Mouse (Mus musculus) embryonic facial prominence, embryonic 12.5 days (tissue): ENCODE data around the gene Rap1gap2. TPM values are rescaled to one million over a fixed set of nuclear protein-coding genes. Genes with fewer than 3 reads are reported as not detected.

ENCODE experiments used
- ATAC-seq: fragments of 200-750 bp; cut with Nextera tagmentation; 2 replicates; pipeline ENCODE4 v1.8.0; 2017; ENCODE audit not compliant: insufficient number of reproducible peaks, insufficient read depth, low FRiP score, low TSS enrichment
- H3K27ac ChIP-seq: fragments of 300-500 bp; sonication (generic); 2 replicates; pipeline ENCODE4 v1.5.1; 2016; ENCODE audit warnings: mild to moderate bottlenecking
- H3K27me3 ChIP-seq: fragments of 300-500 bp; sonication (generic); 2 replicates; pipeline ENCODE4 v1.6.1; 2016; ENCODE audit warnings: mild to moderate bottlenecking, moderate library complexity
- H3K36me3 ChIP-seq: fragments of 300-500 bp; sonication (generic); 2 replicates; pipeline ENCODE4 v1.6.1; 2016; ENCODE audit warnings: mild to moderate bottlenecking
- H3K4me1 ChIP-seq: fragments of 300-500 bp; sonication (generic); 2 replicates; pipeline ENCODE4 v1.6.1; 2016
- H3K4me2 ChIP-seq: fragments of 300-500 bp; sonication (generic); replicated peaks from 2 replicates; pipeline ENCODE4 v1.6.1; 2016; ENCODE audit warnings: mild to moderate bottlenecking, moderate library complexity
- H3K4me3 ChIP-seq: fragments of 300-500 bp; sonication (generic); 2 replicates; pipeline ENCODE4 v1.5.1; 2016; ENCODE audit warnings: mild to moderate bottlenecking
- H3K9ac ChIP-seq: fragments of 300-500 bp; sonication (generic); 2 replicates; pipeline ENCODE4 v1.6.1; 2016; ENCODE audit warnings: mild to moderate bottlenecking, moderate library complexity
- H3K9me3 ChIP-seq: fragments of 300-500 bp; sonication (generic); 2 replicates; pipeline ENCODE4 v1.6.1; 2016; ENCODE audit warnings: mild to moderate bottlenecking, moderate library complexity
- WGBS: fragments of 180-500 bp; shearing (Covaris S2); methylation state at CpG from one replicate; pipeline ENCODE4 v1.1.7; 2016; 5-methylcytosine and 5-hydroxymethylcytosine counted together
- polyA plus RNA-seq: library from polyadenylated mRNA; unstranded; fragments of >200 nt; fragmentation: Nextera tagmentation; extraction: Ambion mirVana; gene quantifications from 2 replicates; pipeline ENCODE4 v1.2.1, GENCODE M21; 2016

Gene Rap1gap2
- polyA plus RNA-seq, 1 experiment from 2014 or later: 3.6 TPM

GRCm38 (mm10) chr11:74439202-74439601 is 171.5 kb downstream of the Rap1gap2 start:
- Histone ChIP-seq H3K9me3 (no peaks in the 10 kb centered on the region), H3K4me3 (no peak overlapping the region), H3K36me3 (no peaks in the 10 kb centered on the region), H3K27me3 (no peaks in the 10 kb centered on the region), H3K4me2 (no peak overlapping the region), H3K4me1 (no peaks in the 10 kb centered on the region), H3K9ac (no peak overlapping the region), H3K27ac (no peak overlapping the region)
- no peak for ATAC-seq
- WGBS: 69% methylated on average over 6 of the region's 6 CpGs

- Histone ChIP-seq H3K4me3 (no peak overlapping the region), H3K27ac (no peak overlapping the region), H3K9ac (no peak overlapping the region), H3K4me2 (no peak overlapping the region), H3K27me3 (no peaks in the 10 kb centered on the region), H3K36me3 (no peaks in the 10 kb centered on the region), H3K4me1 (no peaks in the 10 kb centered on the region), H3K9me3 (no peaks in the 10 kb centered on the region)
- WGBS: 91% methylated on average over 4 of the region's 4 CpGs
- ATAC-seq: no peak
Observed at GRCm38 (mm10) chr11:74438249-74438648, 172.5 kb downstream of the Rap1gap2 start.

- 83% methylated on average over 2 of the region's 2 CpGs for WGBS
- no peaks in the 10 kb centered on the region for H3K9me3 ChIP-seq
- no peak overlapping the region for H3K4me2 ChIP-seq
- no peaks in the 10 kb centered on the region for H3K4me1 ChIP-seq
- H3K9ac ChIP-seq: no peak overlapping the region
- ATAC-seq: no peak
- H3K27ac ChIP-seq: no peak overlapping the region
- H3K27me3 ChIP-seq: no peaks in the 10 kb centered on the region
- H3K36me3 ChIP-seq: no peaks in the 10 kb centered on the region
- no peak overlapping the region for H3K4me3 ChIP-seq
Observed at GRCm38 (mm10) chr11:74435366-74435765, 175.3 kb downstream of the Rap1gap2 start.

DNA sequence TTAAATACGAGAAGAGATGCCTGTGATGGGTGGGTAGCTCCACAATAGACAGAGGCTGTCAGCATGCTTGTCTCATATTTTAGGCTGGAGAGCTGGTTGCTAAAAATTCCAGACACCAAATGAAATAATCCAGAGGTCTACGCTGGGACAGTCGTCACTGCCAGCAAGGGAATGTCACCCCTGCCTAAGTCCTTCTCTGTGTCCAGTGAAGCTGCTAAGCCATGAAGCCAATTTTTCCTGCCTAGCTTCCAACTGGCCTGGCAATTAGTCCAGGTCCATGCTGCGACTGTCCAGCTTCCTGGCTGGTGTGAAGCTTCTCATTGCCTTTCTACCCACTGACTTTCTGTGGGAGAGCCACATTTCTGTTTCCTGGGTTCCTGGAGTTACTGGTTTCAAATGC is 177.7 kb downstream of the Rap1gap2 start:
- no peak for ATAC-seq
- no peaks in the 10 kb centered on the region for H3K9me3 ChIP-seq
- H3K27me3 ChIP-seq: no peaks in the 10 kb centered on the region
- WGBS: 82% methylated on average over 4 of the region's 4 CpGs
- H3K9ac ChIP-seq: no peak overlapping the region
- no peak overlapping the region for H3K27ac ChIP-seq
- H3K36me3 ChIP-seq: no peaks in the 10 kb centered on the region
- no peaks in the 10 kb centered on the region for H3K4me1 ChIP-seq
- no peak overlapping the region for H3K4me3 ChIP-seq
- no peak overlapping the region for H3K4me2 ChIP-seq

DNA sequence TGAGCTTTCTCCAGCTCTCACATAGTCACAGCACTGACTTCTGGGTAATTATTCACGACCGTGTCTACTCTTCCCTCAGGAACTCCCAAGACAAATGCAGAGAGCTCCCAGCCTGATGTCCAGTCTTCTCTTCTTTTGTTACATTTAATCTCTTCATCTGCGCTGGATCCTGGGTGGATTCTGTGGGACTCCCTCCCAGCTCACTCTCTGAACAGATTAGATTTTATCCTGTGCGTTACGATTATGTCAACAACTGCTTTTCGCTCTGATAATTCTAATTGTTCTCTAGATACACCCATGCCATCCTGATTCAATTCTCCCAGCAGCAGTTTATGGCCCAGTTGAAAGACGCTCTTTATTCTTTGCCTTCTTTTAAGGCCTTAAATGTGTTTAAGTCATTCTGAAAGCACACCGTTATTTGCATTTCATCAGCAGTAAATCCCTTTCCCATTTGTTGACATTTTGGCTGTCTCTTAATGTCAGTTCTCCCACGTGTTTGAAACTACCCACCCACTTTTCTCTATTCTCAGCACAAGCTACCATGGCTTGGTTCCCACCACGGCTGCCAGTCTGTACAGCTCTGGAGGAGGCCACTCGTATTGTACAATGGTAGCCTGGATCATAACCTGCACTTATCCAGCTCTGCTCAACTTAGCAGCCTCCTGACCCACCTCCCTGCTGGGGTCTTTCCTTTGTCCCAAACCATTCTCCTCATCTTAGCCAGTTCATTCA is 180.8 kb downstream of the Rap1gap2 start:
- no peaks in the 10 kb centered on the region for H3K36me3 ChIP-seq
- H3K27me3 ChIP-seq: no peaks in the 10 kb centered on the region
- H3K9ac ChIP-seq: no peak overlapping the region
- H3K9me3 ChIP-seq: no peaks in the 10 kb centered on the region
- WGBS: 70% methylated on average over 11 of the region's 11 CpGs
- H3K4me2 ChIP-seq: no peak overlapping the region
- no peak overlapping the region for H3K4me3 ChIP-seq
- ATAC-seq: no peak
- H3K27ac ChIP-seq: no peak overlapping the region
- H3K4me1 ChIP-seq: no peaks in the 10 kb centered on the region

GRCm38 (mm10) chr11:74426306-74426705 is 184.4 kb downstream of the Rap1gap2 start:
- Histone ChIP-seq H3K4me2 (no peak overlapping the region), H3K36me3 (no peaks in the 10 kb centered on the region), H3K9ac (no peak overlapping the region), H3K4me3 (no peak overlapping the region), H3K27me3 (no peaks in the 10 kb centered on the region), H3K27ac (no peak overlapping the region), H3K9me3 (no peaks in the 10 kb centered on the region), H3K4me1 (no peaks in the 10 kb centered on the region)
- ATAC-seq: no peak
- 87% methylated on average over 5 of the region's 5 CpGs for WGBS

DNA sequence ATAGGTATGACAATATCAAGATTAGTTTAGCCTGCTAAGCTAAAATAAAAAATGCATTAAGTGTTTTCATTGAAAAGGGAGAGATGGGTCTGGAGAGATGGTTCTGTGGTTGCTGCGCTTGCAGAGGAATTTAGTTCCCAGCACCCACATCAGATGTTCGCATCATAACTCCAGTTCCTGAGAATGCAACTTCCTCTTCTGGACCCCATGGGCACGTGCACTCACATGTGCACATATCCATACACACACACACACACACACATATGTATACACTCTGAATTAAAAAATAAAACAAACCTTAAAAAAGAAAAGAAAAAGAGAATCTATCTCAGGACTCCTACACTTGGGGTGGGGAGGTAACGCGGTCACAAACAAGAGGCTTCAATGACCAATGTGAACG is 188.7 kb downstream of the Rap1gap2 start:
- H3K4me3 ChIP-seq: no peak overlapping the region
- no peak overlapping the region for H3K4me2 ChIP-seq
- no peak overlapping the region for H3K9ac ChIP-seq
- 92% methylated on average over 6 of the region's 6 CpGs for WGBS
- no peak for ATAC-seq
- no peak overlapping the region for H3K27ac ChIP-seq
- H3K27me3 ChIP-seq: no peaks in the 10 kb centered on the region
- no peaks in the 10 kb centered on the region for H3K36me3 ChIP-seq
- H3K4me1 ChIP-seq: no peaks in the 10 kb centered on the region
- no peaks in the 10 kb centered on the region for H3K9me3 ChIP-seq

GRCm38 (mm10) chr11:74421151-74421550 is 189.6 kb downstream of the Rap1gap2 start:
- H3K9ac ChIP-seq: no peak overlapping the region
- 72% methylated on average over 4 of the region's 4 CpGs for WGBS
- no peaks in the 10 kb centered on the region for H3K4me1 ChIP-seq
- no peak overlapping the region for H3K27ac ChIP-seq
- no peaks in the 10 kb centered on the region for H3K9me3 ChIP-seq
- H3K4me3 ChIP-seq: no peak overlapping the region
- H3K4me2 ChIP-seq: no peak overlapping the region
- H3K36me3 ChIP-seq: no peaks in the 10 kb centered on the region
- H3K27me3 ChIP-seq: no peaks in the 10 kb centered on the region
- no peak for ATAC-seq

DNA sequence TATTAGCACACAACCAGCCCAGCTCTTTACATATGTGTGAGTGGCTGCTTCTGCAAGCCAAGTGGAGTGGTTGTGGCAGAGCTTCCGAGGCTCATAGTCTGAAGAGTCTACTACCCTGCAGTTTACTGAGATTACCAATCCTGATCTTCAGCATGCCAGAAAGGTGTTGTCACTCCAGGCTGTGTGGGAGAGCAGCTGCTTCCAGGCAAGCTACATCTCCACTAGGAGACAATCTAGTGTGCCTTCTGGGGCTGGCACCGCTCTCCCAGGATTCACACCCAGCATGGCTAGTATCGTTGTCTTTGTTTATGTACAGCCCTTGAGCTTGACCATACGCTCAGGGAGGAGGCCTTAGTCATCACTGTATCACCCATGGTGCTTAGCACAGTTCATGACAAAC is 191.1 kb downstream of the Rap1gap2 start:
- Histone ChIP-seq H3K36me3 (no peaks in the 10 kb centered on the region), H3K9me3 (no peaks in the 10 kb centered on the region), H3K27me3 (no peaks in the 10 kb centered on the region), H3K9ac (no peak overlapping the region), H3K4me3 (no peak overlapping the region), H3K27ac (no peak overlapping the region), H3K4me1 (no peaks in the 10 kb centered on the region), H3K4me2 (no peak overlapping the region)
- WGBS: 82% methylated on average over 4 of the region's 4 CpGs
- ATAC-seq: no peak

- H3K36me3 ChIP-seq: no peaks in the 10 kb centered on the region
- H3K4me1 ChIP-seq: no peaks in the 10 kb centered on the region
- no peak overlapping the region for H3K9ac ChIP-seq
- no peak overlapping the region for H3K27ac ChIP-seq
- WGBS: 74% methylated on average over 12 of the region's 12 CpGs
- H3K4me2 ChIP-seq: no peak overlapping the region
- no peak for ATAC-seq
- H3K4me3 ChIP-seq: no peak overlapping the region
- no peaks in the 10 kb centered on the region for H3K9me3 ChIP-seq
- no peaks in the 10 kb centered on the region for H3K27me3 ChIP-seq
Observed at GRCm38 (mm10) chr11:74415736-74416135, 195.0 kb downstream of the Rap1gap2 start.

- no peak for ATAC-seq
- no peak overlapping the region for H3K4me3 ChIP-seq
- no peak overlapping the region for H3K27ac ChIP-seq
- no peaks in the 10 kb centered on the region for H3K36me3 ChIP-seq
- no peaks in the 10 kb centered on the region for H3K27me3 ChIP-seq
- 60% methylated on average over 9 of the region's 9 CpGs for WGBS
- no peaks in the 10 kb centered on the region for H3K9me3 ChIP-seq
- peaks cover 13% of the 10 kb centered on the region for H3K4me1 ChIP-seq
- H3K9ac ChIP-seq: no peak overlapping the region
- no peak overlapping the region for H3K4me2 ChIP-seq
Observed at GRCm38 (mm10) chr11:74414112-74414511, 196.6 kb downstream of the Rap1gap2 start.

DNA sequence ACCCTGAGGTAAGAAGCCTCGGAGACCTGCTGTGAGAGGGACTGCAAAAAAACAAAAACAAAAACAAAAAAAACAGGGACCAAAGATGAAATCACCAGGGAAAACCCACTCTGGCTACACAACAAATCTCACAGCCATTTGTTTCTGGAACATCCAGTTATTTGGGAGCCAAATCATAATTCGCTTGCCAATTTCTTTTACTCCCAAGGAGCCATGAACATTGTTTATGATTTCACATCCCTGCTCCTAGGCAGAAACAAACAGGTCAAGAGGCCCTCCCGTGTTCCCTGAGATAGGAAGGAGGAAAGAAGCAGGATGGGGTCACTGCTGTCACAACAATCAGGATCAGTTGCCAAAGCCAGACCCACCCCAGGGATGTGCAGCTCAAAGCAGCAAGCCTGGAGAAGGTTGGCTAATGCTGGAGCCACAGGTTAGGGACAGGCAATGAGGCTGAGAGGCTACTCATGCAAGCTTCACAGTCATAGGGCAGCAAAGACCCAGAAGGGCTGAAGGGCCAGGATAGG is 197.2 kb downstream of the Rap1gap2 start:
- Histone ChIP-seq H3K9ac (no peak overlapping the region), H3K27ac (no peak overlapping the region), H3K36me3 (no peaks in the 10 kb centered on the region), H3K27me3 (no peaks in the 10 kb centered on the region), H3K9me3 (no peaks in the 10 kb centered on the region), H3K4me3 (no peak overlapping the region), H3K4me2 (no peak overlapping the region), H3K4me1 (peaks cover 19% of the 10 kb centered on the region)
- ATAC-seq: no peak
- 71% methylated on average over 3 of the region's 3 CpGs for WGBS
